9 mouse cellular contexts compared by ENCODE assay signal in genomic region chr11:77964415-77965095, GRCm38 (mm10). TPM values are rescaled to one million over a fixed set of nuclear protein-coding genes. Genes with fewer than 3 reads are reported as not detected.
DNase-seq lines count a peak whose midpoint lies in the region; ATAC-seq and TF ChIP-seq lines count a peak whose summit lies in the region.
"Had no signal": no experiment of that assay in that cellular context is flagged by ENCODE, and none has a peak within 500 bp of the region (broad histone marks: within the 10 kb centered on the region; RNA-seq: fewer than 3 reads in every experiment).

No protein-coding gene starts in this region.

- H3K4me3 ChIP-seq in C2C12 (ENCODE audit: insufficient read depth, poor library complexity, severe bottlenecking) = no peak overlapping the region
- no peak overlapping the region for H3K4me3 ChIP-seq in forebrain, embryonic 15.5 days
- no peak overlapping the region for H3K4me3 ChIP-seq in midbrain, embryonic 12.5 days

- 0 out of 2 replicates have a peak, but pooled peaks have one; percentile 0 for ATAC-seq in forebrain, embryonic 15.5 days (replicated peaks)
- peak; percentile 28; the same call in 1 of the 2 replicates for ATAC-seq in midbrain, embryonic 12.5 days (ENCODE audit: low FRiP score, low read depth)

- WGBS in forebrain, embryonic 15.5 days = 6% methylated on average over 19 of the region's 19 CpGs
- WGBS in midbrain, embryonic 12.5 days = 6% methylated on average over 19 of the region's 19 CpGs

- no peaks in the 10 kb centered on the region for H3K9me3 ChIP-seq in forebrain, embryonic 15.5 days
- no peaks in the 10 kb centered on the region for H3K9me3 ChIP-seq in midbrain, embryonic 12.5 days

- peak overlapping the region; percentile 40; the same call in 1 of the 2 replicates for H3K4me2 ChIP-seq in forebrain, embryonic 15.5 days (replicated peaks)
- peak overlapping the region; percentile 28 for H3K4me2 ChIP-seq in midbrain, embryonic 12.5 days (replicated peaks)

- no peak overlapping the region for H3ac ChIP-seq in C2C12 (ENCODE audit: control insufficient read depth, insufficient read length, low read depth)

- no peaks in the 10 kb centered on the region for H3K79me3 ChIP-seq in C2C12 (ENCODE audit: low read depth)

- H3K27ac ChIP-seq in forebrain, embryonic 15.5 days (replicated peaks) = peak overlapping the region; percentile 96
- H3K27ac ChIP-seq in midbrain, embryonic 12.5 days (replicated peaks) = peak overlapping the region; percentile 75

- H3K27me3 ChIP-seq in C2C12 (ENCODE audit: control insufficient read depth, insufficient read depth, insufficient read length) = peaks cover 32% of the 10 kb centered on the region
- no peaks in the 10 kb centered on the region for H3K27me3 ChIP-seq in forebrain, embryonic 15.5 days
- peaks cover 60% of the 10 kb centered on the region for H3K27me3 ChIP-seq in midbrain, embryonic 12.5 days

- DNase-seq in brain, embryonic 14.5 days (ENCODE audit: low read depth) = peak; percentile 75
- no peak for DNase-seq in thymus, postnatal 4 days
- no peak for DNase-seq in retina, postnatal 1 day
- DNase-seq in urinary bladder, adult 2 months (ENCODE audit: low spot score) = no peak
- no peak for DNase-seq in cerebellum, adult 8-10 months
- DNase-seq: lung, adult 18-20 months had no signal

- no peak for TF ChIP-seq CTCF in C2C12 (IDR thresholded peaks at IDR 0.05; ENCODE audit: control insufficient read depth, insufficient read depth, insufficient read length)
- TF ChIP-seq CTCF in brain, embryonic 14.5 days (IDR thresholded peaks at IDR 0.05; ENCODE audit: borderline replicate concordance, extremely low read depth, insufficient read depth, insufficient read length) = no peak

- TF ChIP-seq POLR2A in brain, embryonic 14.5 days (IDR thresholded peaks at IDR 0.05; ENCODE audit: borderline replicate concordance, extremely low read depth, insufficient read depth, insufficient read length, poor library complexity, severe bottlenecking) = no peak

- no peaks in the 10 kb centered on the region for H3K79me2 ChIP-seq in C2C12 (ENCODE audit: control insufficient read depth, insufficient read depth)

- H3K36me3 ChIP-seq in C2C12 (ENCODE audit: control insufficient read depth, insufficient read depth) = no peaks in the 10 kb centered on the region
- H3K36me3 ChIP-seq in forebrain, embryonic 15.5 days = peaks cover 14% of the 10 kb centered on the region
- no peaks in the 10 kb centered on the region for H3K36me3 ChIP-seq in midbrain, embryonic 12.5 days

- peak overlapping the region; percentile 13; the same call in 1 of the 2 replicates for H3K9ac ChIP-seq in forebrain, embryonic 15.5 days (replicated peaks)
- peak overlapping the region; percentile 35; the same call in 1 of the 2 replicates for H3K9ac ChIP-seq in midbrain, embryonic 12.5 days (replicated peaks)

- peaks cover 54% of the 10 kb centered on the region for H3K4me1 ChIP-seq in forebrain, embryonic 15.5 days
- H3K4me1 ChIP-seq in midbrain, embryonic 12.5 days = peaks cover 40% of the 10 kb centered on the region

TF ChIP-seq in C2C12, 6 proteins besides CTCF, POLR2A, EP300 and RAD21:
- TF ChIP-seq FOSL1 (IDR thresholded peaks at IDR 0.05; ENCODE audit: insufficient read depth, low read length, poor library complexity, severe bottlenecking) (peak; percentile 4), USF1 (IDR thresholded peaks at IDR 0.05; ENCODE audit: low read depth) (no peak), CEBPB (IDR thresholded peaks at IDR 0.05; ENCODE audit: low read depth) (no peak), MAX (IDR thresholded peaks at IDR 0.05) (no peak)
TF ChIP-seq in C2C12: peak in this region for 1.

RNA-seq across cellular contexts. Expression of gene Phf12, which starts 18.0 kb away (rescaled TPM):
- polyA plus RNA-seq in C2C12 (2012; fragmentation: generic; extraction: Trizol) = 21.9 TPM
- 64.7 and 76.0 TPM in 2 replicates for polyA plus RNA-seq in brain, embryonic 14.5 days (2012; rRNA removed)
- polyA plus RNA-seq in forebrain, embryonic 15.5 days (2015; fragmentation: Nextera tagmentation; extraction: Ambion mirVana) = 22.5 and 26.0 TPM in 2 replicates
- polyA plus RNA-seq in midbrain, embryonic 12.5 days (2016; fragmentation: Nextera tagmentation; extraction: Ambion mirVana) = 30.8 and 31.0 TPM in 2 replicates
- 36.4 and 53.7 TPM in 2 replicates for polyA plus RNA-seq in urinary bladder, adult 2 months (2012; rRNA removed)

RNA-seq across cellular contexts. Expression of gene Sez6, which starts 34.0 kb away (rescaled TPM):
- not detected for polyA plus RNA-seq in C2C12 (2012; fragmentation: generic; extraction: Trizol)
- polyA plus RNA-seq in brain, embryonic 14.5 days (2012; rRNA removed) = 173 and 174 TPM in 2 replicates
- 243 and 249 TPM in 2 replicates for polyA plus RNA-seq in forebrain, embryonic 15.5 days (2015; fragmentation: Nextera tagmentation; extraction: Ambion mirVana)
- 39.5 and 40.3 TPM in 2 replicates for polyA plus RNA-seq in midbrain, embryonic 12.5 days (2016; fragmentation: Nextera tagmentation; extraction: Ambion mirVana)
- 0.09 and 0.21 TPM in 2 replicates for polyA plus RNA-seq in urinary bladder, adult 2 months (2012; rRNA removed)

Comparison
In these comparisons a context has a peak if more than half of its experiments do, and no peak if none do; other contexts are left out.
1. RNA of gene Sez6, which starts 34.0 kb away (polyA plus RNA-seq): 243 to 249 TPM in forebrain, embryonic 15.5 days, 173 to 174 TPM in brain, embryonic 14.5 days and 39.5 to 40.3 TPM in midbrain, embryonic 12.5 days; 0.09 to 0.21 TPM in urinary bladder, adult 2 months and not detected in C2C12 (single experiment); every median in the first group is over 10 times any median in the second.